Mouse (Mus musculus): ENCODE measurements around the gene Otub1. TPM values are rescaled to one million over a fixed set of nuclear protein-coding genes. Genes with fewer than 3 reads are reported as not detected.

Otub1 gene
- polyA plus RNA-seq, 2 experiments, result 34.7 to 50.5 TPM

GRCm38 (mm10) chr19:7191639-7192038 is 14.5 kb downstream of the Otub1 start:
- H3K4me1 ChIP-seq (replicated peaks; ENCODE audit: control insufficient read depth in 2 of 2, insufficient read depth in 2 of 2, low read length in 1 of 2), result peaks cover 0 to 11% of the 10 kb centered on the region in 2 experiments; a peak in 2 of 4 replicates
- TF ChIP-seq EP300 (IDR thresholded peaks at IDR 0.05; ENCODE audit: low read depth) (no peak), CTCF (IDR thresholded peaks at IDR 0.05; ENCODE audit: low read depth) (no peak)
- no peak overlapping the region for H3K27ac ChIP-seq
- no peak for DNase-seq (ENCODE audit: low read depth in 3 of 3, low spot score in 3 of 3)
- no peak for ATAC-seq (ENCODE audit: insufficient read depth)
- no peak overlapping the region for H3K9ac ChIP-seq (replicated peaks)
- no peaks in the 10 kb centered on the region for H3K9me3 ChIP-seq (ENCODE audit: control insufficient read depth, low read length)
- 27% methylated on average over 6 of the region's 6 CpGs for WGBS (ENCODE audit: insufficient replicate concordance)
- H3K4me3 ChIP-seq (ENCODE audit: insufficient read depth in 1 of 2, low read depth in 2 of 2, low read length in 2 of 2), result no peak overlapping the region
- H3K4me2 ChIP-seq (ENCODE audit: low read depth), result no peak overlapping the region
- H3K27me3 ChIP-seq (ENCODE audit: control insufficient read depth, insufficient read depth, low read length), result no peaks in the 10 kb centered on the region
- H3K36me3 ChIP-seq (replicated peaks; ENCODE audit: control insufficient read depth, insufficient read depth, low read depth), result no peaks in the 10 kb centered on the region

DNA sequence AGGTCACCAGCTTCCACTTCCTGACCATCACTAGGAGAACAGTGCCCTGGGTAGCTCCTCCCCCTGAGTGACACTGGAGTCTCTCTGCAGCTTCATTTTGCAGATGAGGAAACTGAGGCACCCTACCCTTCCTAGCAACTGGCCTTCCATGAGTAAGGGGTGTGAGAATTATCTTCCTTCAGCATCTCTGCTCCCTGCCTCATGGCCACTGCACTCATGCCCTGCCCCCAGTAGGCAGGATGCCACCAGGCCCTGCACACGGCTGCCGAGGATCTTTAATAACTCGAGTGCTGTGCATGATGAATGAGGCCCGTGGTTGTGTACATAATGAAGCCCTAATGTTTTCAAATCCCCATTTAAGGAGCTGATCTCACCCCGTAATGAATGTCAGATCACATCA is 15.1 kb downstream of the Otub1 start:
- Histone ChIP-seq H3K4me2 (ENCODE audit: low read depth) (no peak overlapping the region), H3K4me1 (replicated peaks; ENCODE audit: control insufficient read depth in 2 of 2, insufficient read depth in 2 of 2, low read length in 1 of 2) (peaks cover 0 to 8% of the 10 kb centered on the region in 2 experiments; a peak in 2 of 4 replicates), H3K27ac (no peak overlapping the region), H3K36me3 (replicated peaks; ENCODE audit: control insufficient read depth, insufficient read depth, low read depth) (no peaks in the 10 kb centered on the region), H3K4me3 (ENCODE audit: insufficient read depth in 1 of 2, low read depth in 2 of 2, low read length in 2 of 2) (no peak overlapping the region), H3K9me3 (ENCODE audit: control insufficient read depth, low read length) (no peaks in the 10 kb centered on the region), H3K27me3 (ENCODE audit: control insufficient read depth, insufficient read depth, low read length) (peaks cover 2% of the 10 kb centered on the region), H3K9ac (replicated peaks) (no peak overlapping the region)
- DNase-seq (ENCODE audit: low read depth in 3 of 3, low spot score in 3 of 3) (no peak), ATAC-seq (ENCODE audit: insufficient read depth) (no peak)
- WGBS (ENCODE audit: insufficient replicate concordance), result 69% methylated on average over 5 of the region's 5 CpGs
- TF ChIP-seq CTCF (IDR thresholded peaks at IDR 0.05; ENCODE audit: low read depth), result no peak
- no peak for TF ChIP-seq EP300 (IDR thresholded peaks at IDR 0.05; ENCODE audit: low read depth)

GRCm38 (mm10) chr19:7189026-7189425 is 17.1 kb downstream of the Otub1 start:
- TF ChIP-seq EP300 (IDR thresholded peaks at IDR 0.05; ENCODE audit: low read depth) (no peak), CTCF (IDR thresholded peaks at IDR 0.05; ENCODE audit: low read depth) (no peak)
- peaks cover 5% of the 10 kb centered on the region for H3K27me3 ChIP-seq (ENCODE audit: control insufficient read depth, insufficient read depth, low read length)
- H3K4me3 ChIP-seq (ENCODE audit: insufficient read depth in 1 of 2, low read depth in 2 of 2, low read length in 2 of 2), result no peak overlapping the region
- no peak overlapping the region for H3K9ac ChIP-seq (replicated peaks)
- H3K4me1 ChIP-seq (replicated peaks; ENCODE audit: control insufficient read depth in 2 of 2, insufficient read depth in 2 of 2, low read length in 1 of 2), result peaks cover 0 to 8% of the 10 kb centered on the region in 2 experiments; a peak in 2 of 4 replicates
- H3K36me3 ChIP-seq (replicated peaks; ENCODE audit: control insufficient read depth, insufficient read depth, low read depth), result no peaks in the 10 kb centered on the region
- 39% methylated on average over 4 of the region's 4 CpGs for WGBS (ENCODE audit: insufficient replicate concordance)
- no peak overlapping the region for H3K27ac ChIP-seq
- H3K4me2 ChIP-seq (ENCODE audit: low read depth), result no peak overlapping the region
- DNase-seq (ENCODE audit: low read depth in 3 of 3, low spot score in 3 of 3) (no peak), ATAC-seq (ENCODE audit: insufficient read depth) (no peak)
- H3K9me3 ChIP-seq (ENCODE audit: control insufficient read depth, low read length), result no peaks in the 10 kb centered on the region

DNA sequence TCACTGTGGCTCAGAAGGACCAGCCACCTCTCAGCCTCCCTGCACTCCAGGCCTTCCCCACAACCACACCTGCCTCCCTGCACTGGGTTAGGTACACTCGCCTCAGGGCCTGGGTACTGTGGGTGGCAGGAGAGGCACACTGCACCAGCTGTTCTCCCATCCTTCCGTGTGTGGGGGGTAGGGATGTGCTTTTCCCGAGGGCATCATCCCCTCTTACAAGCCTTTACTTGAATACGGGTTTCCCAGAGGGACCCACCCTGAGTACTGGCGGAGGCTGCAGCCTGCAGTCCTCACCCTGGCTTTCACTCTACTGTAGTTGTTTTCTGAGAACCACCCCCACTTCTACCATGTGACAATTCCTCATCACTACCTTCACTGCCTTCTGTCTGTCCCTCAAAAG is 19.0 kb downstream of the Otub1 start:
- H3K4me1 ChIP-seq (replicated peaks; ENCODE audit: control insufficient read depth in 2 of 2, insufficient read depth in 2 of 2, low read length in 1 of 2), result peaks cover 0 to 6% of the 10 kb centered on the region in 2 experiments; a peak in 2 of 4 replicates
- TF ChIP-seq EP300 (IDR thresholded peaks at IDR 0.05; ENCODE audit: low read depth) (no peak), CTCF (IDR thresholded peaks at IDR 0.05; ENCODE audit: low read depth) (no peak)

GRCm38 (mm10) chr19:7185715-7186291 is 20.3 kb downstream of the Otub1 start:
- no peak for ATAC-seq (ENCODE audit: insufficient read depth)
- peaks cover 20% of the 10 kb centered on the region for H3K27me3 ChIP-seq (ENCODE audit: control insufficient read depth, insufficient read depth, low read length)

More for the DNA sequence above, 19.0 kb downstream of the Otub1 start:
- DNase-seq (ENCODE audit: low read depth in 3 of 3, low spot score in 3 of 3) (no peak), ATAC-seq (ENCODE audit: insufficient read depth) (no peak)
- H3K27ac ChIP-seq, result no peak overlapping the region
- H3K27me3 ChIP-seq (ENCODE audit: control insufficient read depth, insufficient read depth, low read length), result peaks cover 15% of the 10 kb centered on the region
- H3K9ac ChIP-seq (replicated peaks), result no peak overlapping the region
- WGBS (ENCODE audit: insufficient replicate concordance), result 52% methylated on average over 5 of the region's 5 CpGs
- no peak overlapping the region for H3K4me2 ChIP-seq (ENCODE audit: low read depth)
- H3K9me3 ChIP-seq (ENCODE audit: control insufficient read depth, low read length), result no peaks in the 10 kb centered on the region
- no peaks in the 10 kb centered on the region for H3K36me3 ChIP-seq (replicated peaks; ENCODE audit: control insufficient read depth, insufficient read depth, low read depth)
- no peak overlapping the region for H3K4me3 ChIP-seq (ENCODE audit: insufficient read depth in 1 of 2, low read depth in 2 of 2, low read length in 2 of 2)

More at GRCm38 (mm10) chr19:7185715-7186291, 20.3 kb downstream of the Otub1 start:
- no peak for DNase-seq (ENCODE audit: low read depth in 3 of 3, low spot score in 3 of 3)
- WGBS (ENCODE audit: insufficient replicate concordance), result 24% methylated on average over 18 of the region's 18 CpGs
- Histone ChIP-seq H3K9ac (replicated peaks) (no peak overlapping the region), H3K27ac (no peak overlapping the region), H3K9me3 (ENCODE audit: control insufficient read depth, low read length) (no peaks in the 10 kb centered on the region), H3K36me3 (replicated peaks; ENCODE audit: control insufficient read depth, insufficient read depth, low read depth) (no peaks in the 10 kb centered on the region), H3K4me3 (ENCODE audit: insufficient read depth in 1 of 2, low read depth in 2 of 2, low read length in 2 of 2) (no peak overlapping the region), H3K4me1 (replicated peaks; ENCODE audit: control insufficient read depth in 2 of 2, insufficient read depth in 2 of 2, low read length in 1 of 2) (no peaks in the 10 kb centered on the region), H3K4me2 (ENCODE audit: low read depth) (no peak overlapping the region)
- no peak for TF ChIP-seq EP300 (IDR thresholded peaks at IDR 0.05; ENCODE audit: low read depth)
- TF ChIP-seq CTCF (IDR thresholded peaks at IDR 0.05; ENCODE audit: low read depth), result no peak

Measured in liver, embryonic 14.5 days (tissue).